Mouse (Mus musculus) E14TG2a.4 (cell line): ENCODE data around the gene Prr18.

Experiments used
- H3K27me3 ChIP-seq: 2 replicates; pipeline ENCODE4 v1.6.1; 2014; ENCODE audit warnings: low read length, control low read depth; ENCODE audit not compliant: insufficient read depth
- H3K36me3 ChIP-seq: 2 replicates; pipeline ENCODE4 v1.6.1; 2014; ENCODE audit warnings: low read length, control low read depth; ENCODE audit not compliant: insufficient read depth
- H3K4me1 ChIP-seq: replicated peaks from 2 replicates; pipeline ENCODE4 v1.6.1; 2014; ENCODE audit warnings: low read depth, low read length, control low read depth
- H3K4me3 ChIP-seq: replicated peaks from 2 replicates; pipeline ENCODE4 v1.5.1; 2014; ENCODE audit warnings: mild to moderate bottlenecking, low read length
- H3K9me3 ChIP-seq: 2 replicates; pipeline ENCODE4 v1.6.1; 2014; ENCODE audit warnings: low read length, control low read depth
- CTCF ChIP-seq: conservative IDR thresholded peaks from 2 replicates; pipeline ENCODE4 v1.5.1; 2014; ENCODE audit warnings: low read length
- NANOG ChIP-seq: IDR thresholded peaks from 2 replicates; pipeline ENCODE4 v1.6.1; 2014; ENCODE audit warnings: borderline replicate concordance, low read length, mixed read lengths
- POU5F1 ChIP-seq: IDR thresholded peaks from 2 replicates; pipeline ENCODE4 v1.6.1; 2014; ENCODE audit warnings: low read length, borderline replicate concordance

Gene Prr18

GRCm38 (mm10) chr17:8328511-8329174, 8.6 kb upstream of the Prr18 start:
- TF ChIP-seq POU5F1, result no peak
- peak; percentile 89 for TF ChIP-seq CTCF
- Histone ChIP-seq H3K27me3 (peaks cover 3% of the 10 kb centered on the region; the same call in 1 of the 2 replicates), H3K4me3 (no peak overlapping the region), H3K36me3 (peaks cover 29% of the 10 kb centered on the region), H3K9me3 (no peaks in the 10 kb centered on the region), H3K4me1 (peaks cover 24% of the 10 kb centered on the region)

DNA sequence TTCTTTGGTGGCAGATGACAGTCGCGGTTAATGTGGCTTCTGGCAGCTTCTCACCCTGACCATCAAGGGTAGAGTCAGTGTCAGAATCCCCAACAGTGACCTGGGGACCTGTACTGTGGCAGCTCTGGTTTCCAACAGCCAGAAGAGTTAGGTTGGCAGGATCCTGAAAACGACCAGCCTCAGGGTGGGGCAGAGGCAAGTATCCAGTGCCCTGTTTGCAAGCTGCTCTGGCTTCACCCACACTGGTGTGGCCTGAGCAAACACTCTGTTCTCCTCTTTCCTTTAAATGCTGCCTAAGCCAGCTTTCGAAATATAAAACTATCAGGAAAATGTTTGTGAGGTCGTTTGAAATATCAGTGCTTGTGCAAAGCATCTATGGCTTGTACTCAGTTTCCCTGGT, 6.7 kb upstream of the Prr18 start:
- peaks cover 12% of the 10 kb centered on the region; the same call in 1 of the 2 replicates for H3K36me3 ChIP-seq
- H3K4me3 ChIP-seq, result no peak overlapping the region
- no peak for TF ChIP-seq NANOG
- TF ChIP-seq CTCF, result no peak
- TF ChIP-seq POU5F1, result no peak
- H3K4me1 ChIP-seq, result peaks cover 19% of the 10 kb centered on the region
- H3K27me3 ChIP-seq, result peaks cover 3% of the 10 kb centered on the region; the same call in 1 of the 2 replicates
- H3K9me3 ChIP-seq, result no peaks in the 10 kb centered on the region

DNA sequence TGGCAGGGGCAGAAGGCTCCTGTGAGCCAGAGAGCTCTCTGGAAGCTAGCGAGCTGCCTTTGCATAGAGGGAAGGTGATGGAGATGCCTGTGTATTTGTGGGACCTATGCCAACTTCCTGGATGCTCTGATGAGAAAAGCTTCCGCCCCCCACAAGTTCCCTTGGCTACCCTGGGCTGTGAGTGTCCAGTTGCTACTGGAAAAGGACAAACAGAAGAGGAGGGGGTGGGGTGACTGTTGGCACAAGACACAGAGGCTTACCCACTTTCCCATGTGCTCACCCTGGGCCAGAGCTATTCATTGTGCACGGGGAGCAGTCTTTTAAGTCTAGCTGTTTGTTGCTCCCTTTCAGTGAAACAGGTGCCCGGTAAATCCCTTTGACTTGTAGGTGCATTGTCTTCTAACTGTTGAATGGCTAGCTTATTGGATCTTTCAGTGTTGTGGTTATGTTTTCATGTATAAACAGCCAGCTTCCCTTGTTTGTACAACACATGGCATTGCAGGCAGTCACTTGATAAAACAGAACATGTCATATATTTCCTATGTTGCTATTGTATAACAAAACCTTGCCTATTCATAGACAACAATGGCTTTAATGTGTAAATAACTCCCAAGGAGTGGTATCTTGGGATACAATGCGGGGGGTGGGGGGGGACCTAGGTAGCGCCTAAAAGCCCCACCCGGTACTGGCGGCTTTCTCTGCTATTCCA, 2.6 kb downstream of the Prr18 start:
- H3K4me3 ChIP-seq, result peak overlapping the region; percentile 81
- H3K27me3 ChIP-seq, result peaks cover 66% of the 10 kb centered on the region
- TF ChIP-seq CTCF (no peak), POU5F1 (no peak), NANOG (no peak)
- H3K9me3 ChIP-seq, result no peaks in the 10 kb centered on the region
- peaks cover 19% of the 10 kb centered on the region for H3K4me1 ChIP-seq
- peaks cover 4% of the 10 kb centered on the region; the same call in 1 of the 2 replicates for H3K36me3 ChIP-seq

DNA sequence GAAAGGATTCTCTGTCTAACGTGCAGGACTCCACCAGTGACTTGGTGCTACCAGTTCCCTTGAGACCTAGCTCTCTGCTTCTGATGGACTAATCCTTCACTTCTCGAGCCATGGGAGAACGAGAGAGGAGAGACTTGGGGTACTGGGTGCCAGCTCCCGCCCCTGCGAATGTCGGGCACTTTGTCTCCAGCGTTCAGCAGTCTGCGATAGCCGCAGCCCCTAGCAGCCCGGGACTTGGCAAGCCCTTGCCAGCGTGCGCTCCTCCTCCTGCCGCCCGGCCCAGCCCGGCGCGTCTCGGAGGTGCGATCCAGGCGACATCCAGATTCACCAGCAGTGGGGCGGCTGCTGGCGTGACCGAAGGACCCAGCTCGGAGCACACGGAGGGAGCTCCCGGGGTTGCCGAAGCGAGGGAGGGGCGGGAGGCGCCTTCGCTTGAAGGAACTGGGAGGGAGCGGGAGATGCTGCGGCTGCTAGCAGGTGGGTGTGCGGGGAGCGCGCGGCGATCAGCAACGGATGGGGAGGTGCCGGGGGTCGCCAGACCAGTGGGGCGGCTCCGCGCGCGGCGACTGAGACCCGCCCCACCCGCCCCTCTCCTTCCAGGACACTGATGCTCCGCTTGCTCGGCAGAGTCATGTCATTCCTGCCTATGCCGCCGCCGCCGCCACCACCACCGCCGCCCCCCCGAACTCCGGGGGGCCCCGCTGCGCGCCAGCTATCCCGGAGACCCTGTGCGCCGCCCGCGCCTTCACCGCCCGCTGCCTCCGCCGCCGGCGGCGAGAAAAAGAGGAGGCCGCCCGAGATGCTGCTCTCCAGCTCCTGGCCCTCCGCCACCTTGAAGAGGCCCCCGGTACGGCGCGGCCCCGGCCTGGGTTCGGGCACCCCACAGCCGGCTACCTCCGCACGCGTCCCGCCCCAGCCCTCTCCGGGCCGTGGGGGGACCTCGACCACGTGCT, 3.4 kb downstream of the Prr18 start:
- H3K4me1 ChIP-seq, result peaks cover 19% of the 10 kb centered on the region
- H3K4me3 ChIP-seq, result peak overlapping the region; percentile 81
- TF ChIP-seq NANOG, result no peak
- no peak for TF ChIP-seq POU5F1
- TF ChIP-seq CTCF, result no peak
- peaks cover 72% of the 10 kb centered on the region for H3K27me3 ChIP-seq
- H3K9me3 ChIP-seq, result no peaks in the 10 kb centered on the region
- H3K36me3 ChIP-seq, result peaks cover 4% of the 10 kb centered on the region; the same call in 1 of the 2 replicates

- peaks cover 78% of the 10 kb centered on the region for H3K27me3 ChIP-seq
- H3K4me1 ChIP-seq, result peaks cover 19% of the 10 kb centered on the region
- no peak for TF ChIP-seq CTCF
- no peak for TF ChIP-seq NANOG
- no peak for TF ChIP-seq POU5F1
- H3K9me3 ChIP-seq, result no peaks in the 10 kb centered on the region
- H3K36me3 ChIP-seq, result peaks cover 4% of the 10 kb centered on the region; the same call in 1 of the 2 replicates
- peak overlapping the region; percentile 81 for H3K4me3 ChIP-seq
Observed at GRCm38 (mm10) chr17:8341360-8341963, 4.2 kb downstream of the Prr18 start.

DNA sequence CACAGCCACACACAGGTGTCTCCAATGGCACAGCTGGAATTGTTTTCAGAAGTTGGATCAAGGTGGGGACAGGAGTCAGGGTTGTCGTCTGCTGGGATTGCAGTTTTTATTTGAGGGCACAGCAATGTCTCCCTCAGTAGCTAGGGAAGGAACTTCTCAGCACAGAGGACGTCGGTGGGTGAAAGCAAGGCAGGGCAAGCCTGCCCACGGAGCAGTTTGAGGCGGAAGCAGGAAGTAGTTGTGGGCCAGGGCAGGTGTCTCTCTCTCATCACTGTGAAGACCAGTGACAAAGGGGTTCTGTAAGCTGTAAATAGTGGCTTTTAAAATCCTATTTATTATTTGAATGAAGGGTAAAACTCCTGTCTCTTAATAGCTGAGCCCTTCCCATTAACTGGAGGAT, 5.4 kb downstream of the Prr18 start:
- H3K27me3 ChIP-seq, result peaks cover 84% of the 10 kb centered on the region
- no peaks in the 10 kb centered on the region for H3K9me3 ChIP-seq
- peaks cover 19% of the 10 kb centered on the region for H3K4me1 ChIP-seq
- no peak overlapping the region for H3K4me3 ChIP-seq
- no peak for TF ChIP-seq NANOG
- TF ChIP-seq POU5F1, result no peak
- TF ChIP-seq CTCF, result no peak
- H3K36me3 ChIP-seq, result peaks cover 4% of the 10 kb centered on the region; the same call in 1 of the 2 replicates

DNA sequence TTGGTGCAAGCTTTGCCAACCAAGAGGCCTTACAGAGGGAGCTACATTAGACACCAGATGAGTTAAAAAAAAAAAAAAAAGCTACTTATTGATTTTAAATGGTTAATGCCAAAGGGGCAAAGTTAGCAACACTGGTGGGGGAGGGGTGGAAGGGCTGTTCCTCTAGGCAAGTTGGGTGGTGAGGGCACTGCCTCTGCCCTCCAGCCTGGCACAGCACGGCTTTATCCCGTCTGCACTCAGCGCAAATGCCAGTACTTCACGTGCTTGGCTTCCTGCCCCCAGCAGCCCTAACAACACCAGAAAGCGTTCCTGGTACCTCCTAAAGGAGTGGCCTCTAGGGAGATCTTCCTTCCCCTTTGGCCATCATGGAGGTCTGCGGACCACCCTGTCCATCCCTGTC, 6.2 kb downstream of the Prr18 start:
- TF ChIP-seq POU5F1, result no peak
- no peak for TF ChIP-seq NANOG
- TF ChIP-seq CTCF, result no peak
- no peaks in the 10 kb centered on the region for H3K9me3 ChIP-seq

GRCm38 (mm10) chr17:8347765-8348285, 10.6 kb downstream of the Prr18 start:
- no peaks in the 10 kb centered on the region for H3K36me3 ChIP-seq

More for the DNA sequence above, 6.2 kb downstream of the Prr18 start:
- peaks cover 19% of the 10 kb centered on the region for H3K4me1 ChIP-seq
- H3K36me3 ChIP-seq, result peaks cover 3% of the 10 kb centered on the region; the same call in 1 of the 2 replicates
- peaks cover 81% of the 10 kb centered on the region for H3K27me3 ChIP-seq
- H3K4me3 ChIP-seq, result no peak overlapping the region

More at GRCm38 (mm10) chr17:8347765-8348285, 10.6 kb downstream of the Prr18 start:
- Histone ChIP-seq H3K4me3 (no peak overlapping the region), H3K4me1 (0 out of 2 replicates have a peak, but pooled peaks cover 5% of the 10 kb centered on the region), H3K9me3 (no peaks in the 10 kb centered on the region), H3K27me3 (peaks cover 45% of the 10 kb centered on the region)
- TF ChIP-seq NANOG (no peak), CTCF (no peak)
